Mouse (Mus musculus) spleen, postnatal 36 days (tissue): ENCODE measurements around the gene Acacb.

ENCODE experiments used
- DNase-seq, 2 experiments: peaks; one replicate each; pipeline ENCODE4 v3.0.0; 2022; ENCODE audit warnings: low spot score in 2 of 2, mixed read lengths in 1 of 2

Acacb gene

GRCm38 (mm10) chr5:114264791-114265190, 118.5 kb downstream of the Acacb start:
- DNase-seq, result no peak

GRCm38 (mm10) chr5:114268646-114269045, 122.3 kb downstream of the Acacb start:
- no peak for DNase-seq

- DNase-seq, result no peak
Measured at GRCm38 (mm10) chr5:114269499-114269898, 123.2 kb downstream of the Acacb start.

GRCm38 (mm10) chr5:114269984-114270383, 123.6 kb downstream of the Acacb start:
- DNase-seq, result no peak

GRCm38 (mm10) chr5:114273693-114274402, 127.5 kb downstream of the Acacb start, which contains the start of gene Foxn4:
Gene Foxn4 (minus strand): TSS chr5:114273807.
- DNase-seq, result no peak

- DNase-seq, result no peak
Measured at GRCm38 (mm10) chr5:114275339-114275738, 129.0 kb downstream of the Acacb start.

GRCm38 (mm10) chr5:114275991-114276390, 129.7 kb downstream of the Acacb start:
- no peak for DNase-seq

- no peak for DNase-seq
Measured at GRCm38 (mm10) chr5:114279382-114280143, 133.2 kb downstream of the Acacb start.

- no peak for DNase-seq
Measured at GRCm38 (mm10) chr5:114282346-114282745, 136.0 kb downstream of the Acacb start.

GRCm38 (mm10) chr5:114284604-114285397, 138.5 kb downstream of the Acacb start:
- DNase-seq, result no peak

GRCm38 (mm10) chr5:114285398-114285700, 139.0 kb downstream of the Acacb start:
- DNase-seq, result no peak

GRCm38 (mm10) chr5:114286102-114286501, 139.8 kb downstream of the Acacb start:
- no peak for DNase-seq

- no peak for DNase-seq
Measured at GRCm38 (mm10) chr5:114286872-114287571, 140.7 kb downstream of the Acacb start.

- no peak for DNase-seq
Measured at GRCm38 (mm10) chr5:114288396-114288795, 142.1 kb downstream of the Acacb start.

- no peak for DNase-seq
Measured at GRCm38 (mm10) chr5:114288874-114289273, 142.5 kb downstream of the Acacb start, which contains the start of gene Myo1h. Gene Myo1h (plus strand): TSS chr5:114289166.

GRCm38 (mm10) chr5:114290004-114290403, 143.7 kb downstream of the Acacb start:
- DNase-seq, result no peak

GRCm38 (mm10) chr5:114296693-114297631, 150.6 kb downstream of the Acacb start:
- DNase-seq, result no peak

- DNase-seq, result no peak
Measured at GRCm38 (mm10) chr5:114298212-114298894, 152.0 kb downstream of the Acacb start.

GRCm38 (mm10) chr5:114299156-114299855, 153.0 kb downstream of the Acacb start:
- DNase-seq, result no peak
